Mouse (Mus musculus): ENCODE results near the gene Cacng7.

DNA sequence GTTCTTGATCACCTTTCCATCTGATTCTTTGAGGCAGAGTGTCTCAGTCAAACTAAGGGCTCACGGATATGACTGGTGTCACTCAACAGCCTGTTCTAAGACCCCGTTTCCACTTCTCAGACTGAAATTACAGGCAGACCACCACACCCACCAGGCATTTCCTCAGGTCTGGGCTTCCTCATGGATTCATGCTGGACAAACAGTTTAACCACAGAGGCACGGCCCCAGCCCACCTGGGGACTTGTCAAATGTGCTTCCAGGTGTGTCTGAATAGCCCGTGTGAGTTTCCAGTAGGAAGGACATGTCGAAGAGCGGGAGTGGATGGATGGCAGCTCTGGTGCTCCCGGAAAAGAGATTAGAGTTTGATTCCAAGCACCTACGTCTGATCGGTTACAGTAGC is 17.0 kb downstream of the Cacng7 start:
- TF ChIP-seq POLR2A (IDR thresholded peaks at IDR 0.05; ENCODE audit: insufficient read length, low read depth) (no peak), E2F4 (IDR thresholded peaks at IDR 0.05; ENCODE audit: insufficient read depth) (no peak), REST (IDR thresholded peaks at IDR 0.05; ENCODE audit: insufficient read depth, insufficient read length) (no peak)
